Mouse (Mus musculus): ENCODE measurements around the gene Anapc11. TPM values are rescaled to one million over a fixed set of nuclear protein-coding genes. Genes with fewer than 3 reads are reported as not detected.

Anapc11 gene
- polyA plus RNA-seq, 1 experiment from 2014 or later = 162 TPM

- Histone ChIP-seq H3K27me3 (replicated peaks) (no peaks in the 10 kb centered on the region), H3K36me3 (peaks cover 44% of the 10 kb centered on the region), H3K27ac (no peak overlapping the region), H3K9ac (no peak overlapping the region), H3K9me3 (no peaks in the 10 kb centered on the region), H3K4me3 (no peak overlapping the region; the same call in 1 of the 2 replicates), H3K4me2 (replicated peaks) (no peak overlapping the region), H3K4me1 (peaks cover 46% of the 10 kb centered on the region)
- ATAC-seq (ENCODE audit: low FRiP score, low read depth) = no peak
- 91% methylated on average over 11 of the region's 11 CpGs for WGBS
Measured at GRCm38 (mm10) chr11:120626785-120627467, 28.7 kb downstream of the Anapc11 start.

- Histone ChIP-seq H3K4me2 (replicated peaks) (no peak overlapping the region), H3K36me3 (peaks cover 37% of the 10 kb centered on the region), H3K9ac (no peak overlapping the region), H3K27ac (no peak overlapping the region), H3K4me3 (no peak overlapping the region), H3K27me3 (replicated peaks) (no peaks in the 10 kb centered on the region), H3K4me1 (peaks cover 53% of the 10 kb centered on the region), H3K9me3 (no peaks in the 10 kb centered on the region)
- WGBS = 81% methylated on average over 22 of the region's 22 CpGs
- ATAC-seq (ENCODE audit: low FRiP score, low read depth) = no peak
Measured at GRCm38 (mm10) chr11:120627468-120628300, 29.5 kb downstream of the Anapc11 start.

- no peaks in the 10 kb centered on the region for H3K27me3 ChIP-seq (replicated peaks)
- H3K4me1 ChIP-seq = peaks cover 52% of the 10 kb centered on the region
- H3K9me3 ChIP-seq = no peaks in the 10 kb centered on the region
- H3K9ac ChIP-seq = no peak overlapping the region
- WGBS = 94% methylated on average over 23 of the region's 23 CpGs
- peak overlapping the region; percentile 97 for H3K4me2 ChIP-seq (replicated peaks)
- peaks cover 29% of the 10 kb centered on the region for H3K36me3 ChIP-seq
- H3K27ac ChIP-seq = no peak overlapping the region
- ATAC-seq (ENCODE audit: low FRiP score, low read depth) = no peak
- no peak overlapping the region for H3K4me3 ChIP-seq
Measured at GRCm38 (mm10) chr11:120628601-120629340, 30.6 kb downstream of the Anapc11 start.

DNA sequence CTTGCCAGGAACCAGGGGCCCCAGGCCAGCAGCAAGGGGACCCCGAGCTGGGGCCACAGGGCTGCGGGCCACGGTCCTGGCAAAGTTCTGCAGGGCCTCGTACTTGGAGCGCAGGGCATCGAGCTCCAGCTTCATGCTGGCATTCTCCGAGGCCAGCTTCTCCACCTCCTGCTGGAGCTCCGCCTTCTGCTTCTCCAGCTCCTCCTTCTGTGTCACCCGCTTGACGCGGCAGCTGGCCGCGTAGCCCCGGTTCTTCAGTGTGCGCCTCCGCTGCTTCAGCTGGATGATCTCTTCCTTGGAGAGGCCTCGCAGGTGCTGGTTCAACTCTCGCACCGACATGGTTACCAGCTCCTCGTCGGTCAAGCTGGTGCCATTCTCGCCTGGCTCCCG lies 31.1 kb downstream of the Anapc11 start:
- Histone ChIP-seq H3K4me1 (peaks cover 48% of the 10 kb centered on the region), H3K4me3 (peak overlapping the region; percentile 3; the same call in 1 of the 2 replicates), H3K4me2 (replicated peaks) (peak overlapping the region; percentile 97), H3K9me3 (no peaks in the 10 kb centered on the region), H3K27me3 (replicated peaks) (no peaks in the 10 kb centered on the region), H3K27ac (no peak overlapping the region), H3K9ac (no peak overlapping the region), H3K36me3 (peaks cover 29% of the 10 kb centered on the region)
- ATAC-seq (ENCODE audit: low FRiP score, low read depth) = no peak
- 81% methylated on average over 23 of the region's 23 CpGs for WGBS

DNA sequence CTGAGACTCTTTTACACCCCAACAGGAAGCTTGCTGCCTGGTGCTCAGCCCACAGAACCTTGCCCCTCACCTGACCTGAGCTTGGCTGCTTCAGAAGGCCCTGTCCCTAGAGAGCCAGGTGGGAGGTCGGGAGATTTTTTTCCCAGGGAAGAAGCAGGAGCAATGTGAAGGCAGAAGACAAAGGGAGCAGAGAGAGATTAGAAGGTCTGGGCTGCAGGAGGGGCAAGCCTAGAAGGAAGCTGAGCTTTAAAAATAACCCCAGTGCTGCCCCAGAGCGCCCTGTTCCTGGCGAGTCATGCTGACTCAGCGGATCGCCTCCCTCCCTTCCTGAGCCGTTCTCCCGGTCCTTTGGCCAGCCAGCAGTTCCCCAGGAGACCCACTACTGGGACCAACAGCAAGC lies 31.7 kb downstream of the Anapc11 start:
- peak overlapping the region; percentile 97 for H3K4me2 ChIP-seq (replicated peaks)
- no peak for ATAC-seq (ENCODE audit: low FRiP score, low read depth)

GRCm38 (mm10) chr11:120630401-120630871 lies 32.2 kb downstream of the Anapc11 start:
- H3K9ac ChIP-seq = 0 out of 2 replicates have a peak overlapping the region, but pooled peaks have one; percentile 6
- peaks cover 43% of the 10 kb centered on the region for H3K4me1 ChIP-seq
- 48% methylated on average over 5 of the region's 5 CpGs for WGBS
- H3K4me2 ChIP-seq (replicated peaks) = peak overlapping the region; percentile 97
- H3K36me3 ChIP-seq = peaks cover 29% of the 10 kb centered on the region
- ATAC-seq (ENCODE audit: low FRiP score, low read depth) = no peak
- no peaks in the 10 kb centered on the region for H3K27me3 ChIP-seq (replicated peaks)
- H3K4me3 ChIP-seq = no peak overlapping the region
- H3K27ac ChIP-seq = no peak overlapping the region
- H3K9me3 ChIP-seq = no peaks in the 10 kb centered on the region

More for the DNA sequence above, 31.7 kb downstream of the Anapc11 start:
- 47% methylated on average over 7 of the region's 7 CpGs for WGBS
- Histone ChIP-seq H3K9ac (no peak overlapping the region), H3K27ac (no peak overlapping the region), H3K4me1 (peaks cover 48% of the 10 kb centered on the region), H3K36me3 (peaks cover 29% of the 10 kb centered on the region), H3K4me3 (0 out of 2 replicates have a peak overlapping the region, but pooled peaks have one; percentile 3), H3K27me3 (replicated peaks) (no peaks in the 10 kb centered on the region), H3K9me3 (no peaks in the 10 kb centered on the region)

DNA sequence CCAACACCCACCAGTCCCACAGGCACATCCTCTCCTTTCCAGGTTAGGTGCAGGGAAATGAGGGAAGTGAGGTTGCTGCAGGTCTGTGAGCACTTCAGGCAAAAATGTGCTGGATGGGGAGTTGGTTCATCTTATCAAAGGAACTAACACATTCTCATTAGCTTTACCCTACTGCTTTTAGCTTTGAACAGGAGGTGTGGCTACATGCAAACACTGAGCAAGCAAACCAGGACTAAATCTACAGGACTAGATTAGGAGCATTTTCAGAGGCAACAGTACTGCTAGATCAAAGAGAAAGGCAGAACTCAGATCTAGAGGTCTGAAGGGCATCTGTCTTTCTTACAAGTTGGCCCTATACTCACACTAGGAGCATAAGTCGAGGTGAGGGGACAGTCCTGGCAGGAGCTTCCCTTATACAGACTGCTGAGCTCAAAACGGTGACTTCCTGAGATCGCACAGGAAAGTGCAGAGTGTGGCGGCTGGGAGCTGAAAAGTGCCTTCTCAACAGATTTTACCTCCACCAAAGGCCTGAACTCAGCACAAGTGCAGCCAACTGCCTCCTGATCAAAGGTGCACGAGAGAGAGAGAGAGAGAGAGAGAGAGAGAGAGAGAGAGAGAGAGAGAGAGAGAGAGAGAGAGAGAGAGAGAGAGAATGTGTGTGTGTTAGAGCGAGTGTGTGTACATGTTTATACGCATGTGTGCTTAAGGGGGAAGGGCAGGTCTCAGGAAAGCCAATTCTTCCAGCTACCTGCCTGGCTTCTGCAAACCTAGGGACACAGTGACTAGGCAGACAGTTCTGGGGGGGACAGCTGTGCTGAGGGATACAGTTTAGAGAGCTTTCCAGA lies 32.9 kb downstream of the Anapc11 start:
- WGBS = 54% methylated on average over 7 of the region's 7 CpGs
- ATAC-seq (ENCODE audit: low FRiP score, low read depth) = no peak
- H3K4me1 ChIP-seq = peaks cover 40% of the 10 kb centered on the region
- peak overlapping the region; percentile 97 for H3K4me2 ChIP-seq (replicated peaks)
- peaks cover 29% of the 10 kb centered on the region for H3K36me3 ChIP-seq
- H3K9ac ChIP-seq = 0 out of 2 replicates have a peak overlapping the region, but pooled peaks have one; percentile 6
- no peak overlapping the region for H3K4me3 ChIP-seq
- no peaks in the 10 kb centered on the region for H3K9me3 ChIP-seq
- no peak overlapping the region for H3K27ac ChIP-seq
- H3K27me3 ChIP-seq (replicated peaks) = no peaks in the 10 kb centered on the region

DNA sequence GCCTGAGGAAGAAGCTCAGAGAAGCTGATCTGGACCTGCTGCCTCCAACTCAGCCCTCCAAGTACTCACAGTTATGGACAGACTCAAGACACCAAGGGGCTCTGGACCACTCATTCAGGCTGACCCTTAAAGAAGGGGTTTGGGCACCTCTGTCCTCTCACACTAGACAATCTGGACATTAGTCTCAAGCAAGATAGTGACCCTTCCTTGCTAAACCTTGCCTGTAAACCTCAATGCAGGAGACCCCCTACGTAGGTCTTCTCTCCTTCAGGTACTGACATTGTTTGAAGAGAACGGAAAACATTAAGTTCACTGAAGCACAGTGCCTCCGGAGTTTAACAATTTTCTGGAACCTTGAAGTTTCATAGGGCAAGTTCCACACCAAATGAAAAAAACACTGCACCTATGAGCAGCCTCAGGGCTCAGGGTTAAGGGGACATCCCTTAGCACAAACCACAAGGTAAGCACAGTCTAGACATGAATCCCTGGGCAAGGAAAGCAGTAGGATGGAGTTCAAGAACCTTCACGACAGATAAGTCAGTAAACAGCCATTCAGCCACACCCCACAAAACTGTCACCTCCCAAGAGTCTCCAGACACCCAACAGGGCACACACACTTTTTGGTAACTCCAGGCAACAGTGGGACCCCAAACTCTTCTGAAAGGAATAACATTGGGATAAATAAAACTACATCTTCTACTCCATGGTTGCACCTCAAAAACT lies 33.7 kb downstream of the Anapc11 start:
- ATAC-seq (ENCODE audit: low FRiP score, low read depth) = no peak
- peak overlapping the region; percentile 95 for H3K9ac ChIP-seq
- peaks cover 23% of the 10 kb centered on the region for H3K36me3 ChIP-seq
- no peaks in the 10 kb centered on the region for H3K9me3 ChIP-seq
- H3K27me3 ChIP-seq (replicated peaks) = no peaks in the 10 kb centered on the region
- 69% methylated on average over 4 of the region's 4 CpGs for WGBS
- peak overlapping the region; percentile 90 for H3K4me3 ChIP-seq
- H3K4me2 ChIP-seq (replicated peaks) = peak overlapping the region; percentile 97
- peaks cover 40% of the 10 kb centered on the region for H3K4me1 ChIP-seq
- no peak overlapping the region for H3K27ac ChIP-seq

- H3K4me3 ChIP-seq = peak overlapping the region; percentile 90
- peak; percentile 82 for ATAC-seq (ENCODE audit: low FRiP score, low read depth)
- peaks cover 14% of the 10 kb centered on the region for H3K36me3 ChIP-seq
- H3K4me2 ChIP-seq (replicated peaks) = peak overlapping the region; percentile 97
- no peaks in the 10 kb centered on the region for H3K27me3 ChIP-seq (replicated peaks)
- under 1% methylated on average over 103 of the region's 116 CpGs for WGBS
- H3K27ac ChIP-seq = peak overlapping the region; percentile 79
- H3K9ac ChIP-seq = peak overlapping the region; percentile 95
- peaks cover 40% of the 10 kb centered on the region for H3K4me1 ChIP-seq
- no peaks in the 10 kb centered on the region for H3K9me3 ChIP-seq
Measured at GRCm38 (mm10) chr11:120632559-120633519, 34.6 kb downstream of the Anapc11 start.
